Mouse (Mus musculus): ENCODE data around the gene Dab2ip.

- TF ChIP-seq CTCF (conservative IDR thresholded peaks at IDR 0.05 in 1 of 2, IDR thresholded peaks at IDR 0.05 in 1 of 2; ENCODE audit: low read depth in 2 of 2, low read length in 2 of 2), result no peak
- TF ChIP-seq MEF2A (IDR thresholded peaks at IDR 0.05; ENCODE audit: borderline replicate concordance, low read depth, low read length), result 0 out of 2 replicates have a peak, but pooled peaks have one; percentile 21
- TF ChIP-seq TCF12 (IDR thresholded peaks at IDR 0.05; ENCODE audit: low read depth, low read length), result no peak
- TF ChIP-seq MAX (IDR thresholded peaks at IDR 0.05; ENCODE audit: low read length), result no peak
- TF ChIP-seq JUN (IDR thresholded peaks at IDR 0.05; ENCODE audit: insufficient read depth, low read depth, low read length), result no peak
- TF ChIP-seq POLR2A (IDR thresholded peaks at IDR 0.05; ENCODE audit: low read depth, low read length), result no peak
- TF ChIP-seq POLR2AphosphoS2 (IDR thresholded peaks at IDR 0.05; ENCODE audit: low read depth, low read length), result no peak
- no peak for TF ChIP-seq MXI1 (IDR thresholded peaks at IDR 0.05; ENCODE audit: low read depth, low read length)
- peak; percentile 46; the same call in 1 of the 2 replicates for TF ChIP-seq ZNF384 (IDR thresholded peaks at IDR 0.05; ENCODE audit: low read depth, low read length)
- TF ChIP-seq KAT2A (IDR thresholded peaks at IDR 0.05; ENCODE audit: insufficient replicate concordance, low read length), result no peak
- no peak for TF ChIP-seq SIN3A (IDR thresholded peaks at IDR 0.05; ENCODE audit: low read length)
These were observed 35.8 kb downstream of the Dab2ip start for GRCm38 (mm10) chr2:35593889-35594288.
